Mouse (Mus musculus) bone marrow, adult 2 months (tissue): ENCODE results near the gene Fabp7.

Experiments
- CTCF ChIP-seq: fragments of 200-500 bp; IDR thresholded peaks from 2 replicates; pipeline ENCODE4 v1.5.1; 2011; ENCODE audit warnings: low read length, control low read depth; ENCODE audit not compliant: control insufficient read depth, insufficient read depth
- POLR2A ChIP-seq: fragments of 200-500 bp; IDR thresholded peaks from 2 replicates; pipeline ENCODE4 v1.6.1; 2011; ENCODE audit warnings: low read depth, mild to moderate bottlenecking, control low read depth, low read length, borderline replicate concordance; ENCODE audit not compliant: control insufficient read depth

- no peak for TF ChIP-seq CTCF
- TF ChIP-seq POLR2A, result no peak
Observed at GRCm38 (mm10) chr10:57743045-57743444, 41.6 kb upstream of the Fabp7 start.
